Mouse (Mus musculus): ENCODE data around the gene Pum1. TPM values are rescaled to one million over a fixed set of nuclear protein-coding genes. Genes with fewer than 3 reads are reported as not detected.

The Pum1 gene
- 120 TPM for polyA plus RNA-seq (2017; shearing (Covaris generic))

GRCm38 (mm10) chr4:130662979-130663725 is at the start of gene Pum1:
TSS of gene Pum1 (plus strand) at chr4:130663321.

GRCm38 (mm10) chr4:130792376-130793179 is 129.5 kb downstream of the Pum1 start, which contains the start of gene Sdc3:
TSS of gene Sdc3 (plus strand) at chr4:130792537.

Other genes with a start within 250 kb of the Pum1 start
- not detected for gene Nkain1, start 89.1 kb upstream of the Pum1 start, polyA plus RNA-seq (2017; shearing (Covaris generic))
- 0.90 TPM for gene Sdc3, start 129.2 kb downstream of the Pum1 start, polyA plus RNA-seq (2017; shearing (Covaris generic))
- gene Laptm5, start 249.8 kb downstream of the Pum1 start, polyA plus RNA-seq (2017; shearing (Covaris generic)) = 2,270 TPM

All from activated CD4-positive, CD25-positive, alpha-beta regulatory T cell, adult 9 weeks (primary cell).